Mouse (Mus musculus) heart, embryonic 15.5 days (tissue): ENCODE measurements around the gene Rasal1. TPM values are rescaled to one million over a fixed set of nuclear protein-coding genes. Genes with fewer than 3 reads are reported as not detected.

ENCODE experiments used
- ATAC-seq: fragments of 200-750 bp; cut with Nextera tagmentation; replicated peaks from 2 replicates; pipeline ENCODE4 v1.8.0; 2017; ENCODE audit warnings: low read depth, moderate TSS enrichment; ENCODE audit not compliant: insufficient number of reproducible peaks, insufficient read depth, low FRiP score
- H3K27ac ChIP-seq: fragments of 300-500 bp; sonication (generic); 2 replicates; pipeline ENCODE4 v1.5.1; 2015; ENCODE audit warnings: mild to moderate bottlenecking, inconsistent platforms
- H3K27me3 ChIP-seq: fragments of 300-500 bp; sonication (generic); 2 replicates; pipeline ENCODE4 v1.6.1; 2015; ENCODE audit warnings: inconsistent platforms
- H3K36me3 ChIP-seq: fragments of 300-500 bp; sonication (generic); 2 replicates; pipeline ENCODE4 v1.6.1; 2015; ENCODE audit warnings: mild to moderate bottlenecking, inconsistent platforms
- H3K4me1 ChIP-seq: fragments of 300-500 bp; sonication (generic); replicated peaks from 2 replicates; pipeline ENCODE4 v1.6.1; 2015; ENCODE audit warnings: inconsistent platforms
- H3K4me2 ChIP-seq: fragments of 300-500 bp; sonication (generic); 2 replicates; pipeline ENCODE4 v1.6.1; 2015; ENCODE audit warnings: inconsistent platforms, mild to moderate bottlenecking, moderate library complexity
- H3K4me3 ChIP-seq: fragments of 300-500 bp; sonication (generic); 2 replicates; pipeline ENCODE4 v1.5.1; 2015; ENCODE audit warnings: mild to moderate bottlenecking, inconsistent platforms
- H3K9ac ChIP-seq: fragments of 300-500 bp; sonication (generic); 2 replicates; pipeline ENCODE4 v1.6.1; 2015; ENCODE audit warnings: mild to moderate bottlenecking, inconsistent platforms
- H3K9me3 ChIP-seq: fragments of 300-500 bp; sonication (generic); replicated peaks from 2 replicates; pipeline ENCODE4 v1.6.1; 2016; ENCODE audit warnings: inconsistent platforms
- WGBS: fragments of 180-500 bp; shearing (Covaris S2); methylation state at CpG from one replicate; pipeline ENCODE4 v1.1.7; 2015; ENCODE audit warnings: mixed read lengths; 5-methylcytosine and 5-hydroxymethylcytosine counted together
- polyA plus RNA-seq: library from polyadenylated mRNA; unstranded; fragments of >200 nt; fragmentation: Nextera tagmentation; extraction: Ambion mirVana; gene quantifications from 2 replicates; pipeline ENCODE4 v1.2.1, GENCODE M21; 2015

The Rasal1 gene
- polyA plus RNA-seq, 1 experiment from 2014 or later, result 0.25 TPM

GRCm38 (mm10) chr5:120710826-120711248 is 62.2 kb downstream of the Rasal1 start:
- peak overlapping the region; percentile 38; the same call in 1 of the 2 replicates for H3K9ac ChIP-seq
- 2% methylated on average over 34 of the region's 34 CpGs for WGBS

DNA sequence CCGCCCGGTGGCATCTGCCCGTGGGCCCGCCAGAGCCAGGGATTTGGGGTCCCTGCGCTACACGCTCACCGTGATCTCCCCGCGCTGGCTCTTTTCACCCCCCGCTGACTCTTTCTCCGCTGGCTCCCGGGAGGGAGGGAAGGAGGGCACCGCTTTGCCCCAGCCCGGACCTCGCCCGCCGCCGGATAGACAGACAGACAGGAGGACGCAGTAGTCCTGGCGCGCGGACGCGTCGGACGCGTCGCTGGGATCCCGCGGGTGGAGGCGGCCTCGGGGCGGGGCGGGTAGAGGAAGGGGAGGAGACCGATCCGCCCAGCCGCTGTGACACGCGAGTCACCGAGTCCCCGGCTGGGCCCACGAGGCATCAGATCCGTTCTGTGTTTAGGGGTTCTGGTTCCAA is 62.8 kb downstream of the Rasal1 start:
- peak overlapping the region; percentile 38 for H3K9ac ChIP-seq
- peak overlapping the region; percentile 46 for H3K4me3 ChIP-seq
- peak overlapping the region; percentile 68 for H3K4me2 ChIP-seq
- no peaks in the 10 kb centered on the region for H3K9me3 ChIP-seq
- no peak for ATAC-seq
- 3% methylated on average over 43 of the region's 43 CpGs for WGBS
- peaks cover 26% of the 10 kb centered on the region for H3K4me1 ChIP-seq
- no peak overlapping the region for H3K27ac ChIP-seq
- H3K27me3 ChIP-seq, result peaks cover 92% of the 10 kb centered on the region
- no peaks in the 10 kb centered on the region for H3K36me3 ChIP-seq

More at GRCm38 (mm10) chr5:120710826-120711248, 62.2 kb downstream of the Rasal1 start:
- H3K4me2 ChIP-seq, result peak overlapping the region; percentile 68
- H3K9me3 ChIP-seq, result no peaks in the 10 kb centered on the region
- no peaks in the 10 kb centered on the region for H3K36me3 ChIP-seq
- peaks cover 27% of the 10 kb centered on the region for H3K4me1 ChIP-seq
- H3K4me3 ChIP-seq, result peak overlapping the region; percentile 46
- ATAC-seq, result no peak
- peaks cover 94% of the 10 kb centered on the region for H3K27me3 ChIP-seq
- H3K27ac ChIP-seq, result no peak overlapping the region

DNA sequence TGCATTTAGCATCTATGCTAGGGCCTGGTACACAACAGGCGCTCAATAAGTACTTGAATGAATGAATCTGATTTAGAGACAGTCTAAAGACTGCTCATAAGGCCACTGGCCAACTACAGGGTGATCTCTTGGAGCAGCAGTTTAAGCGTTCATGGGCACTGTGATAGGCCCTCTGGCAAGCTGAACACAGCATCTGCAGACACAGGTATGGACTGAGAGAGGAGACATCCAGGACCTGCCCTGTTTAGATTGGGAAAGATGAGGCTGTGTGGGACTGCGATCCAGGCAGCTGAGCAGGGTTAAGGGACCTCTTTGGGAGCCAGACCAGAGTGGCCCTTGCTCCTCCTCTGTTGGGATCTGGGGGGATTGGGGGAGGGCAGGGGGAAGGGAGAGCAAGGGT is 63.2 kb downstream of the Rasal1 start, which contains the start of gene Dtx1:
Gene Dtx1, minus strand, starts transcription at position 101 of the 400 bp plus-strand sequence.
- Histone ChIP-seq H3K27me3 (peaks cover 87% of the 10 kb centered on the region), H3K4me2 (peak within 1 kb of the TSS; percentile 68), H3K4me1 (peaks cover 23% of the 10 kb centered on the region), H3K9me3 (no peaks in the 10 kb centered on the region), H3K4me3 (peak within 1 kb of the TSS; percentile 46), H3K36me3 (no peaks in the 10 kb centered on the region), H3K9ac (peak within 1 kb of the TSS; percentile 38), H3K27ac (no peak within 1 kb of the TSS)
- 33% methylated on average over 3 of the region's 3 CpGs for WGBS
- ATAC-seq, result no peak

DNA sequence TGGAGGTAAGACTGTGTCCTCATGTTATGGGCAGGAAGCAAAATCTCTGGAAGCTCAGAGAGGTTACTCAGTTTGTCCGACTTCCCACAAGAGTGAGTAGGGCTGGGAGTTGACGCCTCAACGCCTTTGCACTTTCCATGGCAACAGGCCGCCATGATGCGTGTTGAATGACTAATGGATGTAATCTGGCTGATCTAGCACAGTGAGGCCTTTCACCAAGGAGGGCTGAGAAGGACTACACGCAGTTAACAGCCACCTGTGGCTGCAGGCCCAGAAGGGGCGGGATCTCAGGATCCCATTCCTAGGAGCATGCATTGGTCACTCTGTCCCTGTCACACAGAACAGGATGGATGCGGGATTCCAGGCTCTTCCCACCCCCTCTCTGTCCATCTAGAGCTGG is 64.1 kb downstream of the Rasal1 start:
- H3K4me3 ChIP-seq, result no peak overlapping the region
- no peaks in the 10 kb centered on the region for H3K9me3 ChIP-seq
- H3K4me2 ChIP-seq, result no peak overlapping the region
- no peak overlapping the region for H3K27ac ChIP-seq
- peaks cover 23% of the 10 kb centered on the region for H3K4me1 ChIP-seq
- H3K27me3 ChIP-seq, result peaks cover 79% of the 10 kb centered on the region
- no peaks in the 10 kb centered on the region for H3K36me3 ChIP-seq
- 68% methylated on average over 8 of the region's 8 CpGs for WGBS
- no peak for ATAC-seq
- no peak overlapping the region for H3K9ac ChIP-seq

DNA sequence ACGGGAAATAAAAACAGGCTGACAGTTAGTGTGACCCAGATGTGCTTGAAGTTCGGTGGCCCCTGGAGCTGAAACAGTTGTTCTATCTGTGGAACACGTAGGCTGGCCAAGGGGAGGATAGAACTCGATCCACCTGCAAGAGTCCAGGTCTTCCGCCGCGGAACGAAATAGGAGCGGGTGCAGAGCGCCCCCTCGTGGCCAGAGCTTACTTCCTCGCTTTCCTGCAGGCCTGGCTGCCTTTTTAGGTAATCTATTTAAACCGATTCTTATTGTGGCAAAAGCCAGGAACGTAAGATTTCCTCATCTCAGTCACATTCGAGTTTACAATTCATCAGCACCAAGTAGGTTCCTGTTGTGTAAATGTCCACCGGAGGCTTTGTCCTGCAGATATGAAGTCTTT is 65.7 kb downstream of the Rasal1 start:
- Histone ChIP-seq H3K36me3 (no peaks in the 10 kb centered on the region), H3K4me1 (peaks cover 23% of the 10 kb centered on the region), H3K9me3 (no peaks in the 10 kb centered on the region), H3K4me3 (no peak overlapping the region), H3K4me2 (no peak overlapping the region), H3K9ac (no peak overlapping the region), H3K27me3 (peaks cover 63% of the 10 kb centered on the region), H3K27ac (no peak overlapping the region)
- 3% methylated on average over 16 of the region's 16 CpGs for WGBS
- no peak for ATAC-seq

GRCm38 (mm10) chr5:120717136-120717535 is 68.5 kb downstream of the Rasal1 start:
- ATAC-seq, result 0 out of 2 replicates have a peak, but pooled peaks have one; percentile 20
- Histone ChIP-seq H3K27me3 (peaks cover 34% of the 10 kb centered on the region), H3K9me3 (no peaks in the 10 kb centered on the region), H3K4me2 (no peak overlapping the region), H3K4me3 (no peak overlapping the region), H3K36me3 (no peaks in the 10 kb centered on the region), H3K4me1 (peaks cover 5% of the 10 kb centered on the region), H3K27ac (no peak overlapping the region), H3K9ac (no peak overlapping the region)
- WGBS, result 66% methylated on average over 10 of the region's 10 CpGs

DNA sequence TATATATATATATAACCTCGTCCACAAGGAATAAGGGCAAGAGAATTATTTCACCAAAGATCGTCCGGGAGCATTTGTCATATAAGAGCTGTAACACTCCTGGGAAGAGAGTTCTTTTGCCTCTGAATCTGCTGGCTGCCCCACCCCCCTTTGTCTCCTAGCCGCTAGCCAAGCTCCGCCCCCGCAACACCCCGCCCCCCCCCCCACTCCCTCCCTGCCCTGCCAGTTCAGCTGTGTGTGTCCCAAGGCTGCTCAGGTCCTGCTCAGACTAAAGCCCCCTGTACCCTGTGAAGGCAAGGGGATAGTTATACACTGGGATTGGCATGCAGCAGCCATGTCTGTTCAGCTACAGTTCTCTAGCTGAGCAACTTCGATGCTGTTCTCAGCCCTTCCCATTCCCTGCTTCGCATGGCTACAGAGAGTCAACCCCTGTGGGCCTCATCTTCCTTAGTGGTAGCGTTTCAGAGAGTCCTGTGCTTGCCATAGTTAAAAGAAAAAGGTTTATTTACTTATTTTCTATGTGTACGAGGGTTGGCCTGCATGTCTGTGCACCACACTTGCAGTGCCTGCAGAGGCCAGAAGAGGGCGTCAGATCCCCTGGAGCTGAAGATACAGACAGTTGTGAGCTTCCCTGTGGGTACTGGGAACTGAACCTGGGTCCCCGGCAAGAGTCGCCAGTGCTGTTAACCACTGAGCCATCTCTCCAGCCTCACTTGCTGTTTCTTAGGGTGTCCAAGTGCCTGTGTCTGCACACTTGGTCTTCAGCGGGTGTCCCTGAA is 70.2 kb downstream of the Rasal1 start:
- Histone ChIP-seq H3K27ac (no peak overlapping the region), H3K4me2 (no peak overlapping the region), H3K27me3 (peaks cover 19% of the 10 kb centered on the region), H3K36me3 (no peaks in the 10 kb centered on the region), H3K4me1 (peaks cover 5% of the 10 kb centered on the region), H3K9ac (no peak overlapping the region), H3K4me3 (no peak overlapping the region), H3K9me3 (no peaks in the 10 kb centered on the region)
- whole genome bisulfite sequencing, result 54% methylated on average over 15 of the region's 15 CpGs
- ATAC-seq, result no peak

DNA sequence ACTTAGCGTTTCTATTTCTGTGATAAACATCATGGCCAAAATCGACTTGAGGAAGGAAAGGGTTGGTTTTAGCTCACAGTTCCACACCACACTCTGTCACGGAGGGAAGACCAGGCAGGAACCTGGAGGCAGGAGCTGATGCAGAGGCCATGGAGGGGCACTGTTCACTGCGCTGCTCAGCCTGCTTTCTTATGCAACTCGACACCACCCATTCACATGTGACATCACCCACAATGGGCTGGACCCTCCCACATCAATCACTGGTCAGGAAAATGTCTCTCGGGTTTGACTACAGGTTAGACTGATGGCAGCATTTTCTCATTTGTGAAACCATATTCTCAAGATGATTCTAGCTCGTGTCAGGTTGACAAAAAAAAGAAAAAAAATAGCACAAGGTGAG is 72.4 kb downstream of the Rasal1 start:
- Histone ChIP-seq H3K27me3 (peaks cover 2% of the 10 kb centered on the region; the same call in 1 of the 2 replicates), H3K27ac (no peak overlapping the region), H3K4me1 (no peaks in the 10 kb centered on the region), H3K4me3 (no peak overlapping the region), H3K36me3 (no peaks in the 10 kb centered on the region), H3K9me3 (no peaks in the 10 kb centered on the region), H3K9ac (no peak overlapping the region), H3K4me2 (no peak overlapping the region)
- WGBS, result 50% methylated on average over 7 of the region's 7 CpGs
- no peak for ATAC-seq

GRCm38 (mm10) chr5:120725811-120726455 is 77.3 kb downstream of the Rasal1 start:
- 55% methylated on average over 12 of the region's 12 CpGs for WGBS
- no peak for ATAC-seq
- Histone ChIP-seq H3K9me3 (no peaks in the 10 kb centered on the region), H3K9ac (no peak overlapping the region), H3K4me3 (no peak overlapping the region), H3K4me2 (no peak overlapping the region), H3K36me3 (no peaks in the 10 kb centered on the region), H3K27me3 (0 out of 2 replicates have a peak, but pooled peaks cover 5% of the 10 kb centered on the region), H3K27ac (no peak overlapping the region), H3K4me1 (no peaks in the 10 kb centered on the region)
